Mouse (Mus musculus) heart, postnatal 25 days (tissue): ENCODE results near the gene Fam111a. TPM values are rescaled to one million over a fixed set of nuclear protein-coding genes. Genes with fewer than 3 reads are reported as not detected.
"Not testable (repeated sequence)": the region's sequence is repeated elsewhere in the genome, so short reads cannot be mapped to it uniquely, and the experiment has no call there.

Experiments used
- DNase-seq: peaks from one replicate; pipeline ENCODE4 v3.0.0; 2022; ENCODE audit warnings: low spot score
- intact Hi-C: fragments of 180-260 bp; cut with DNase I; formaldehyde crosslinking; loops from one replicate; pipeline ENCODE4 v1.15.1; 2025
- total RNA-seq, 2 experiments: library from RNA; stranded (reverse); gene quantifications; 2 replicates each; pipeline ENCODE4 v1.2.3; 2021

Fam111a gene
- total RNA-seq: 1 to 10 TPM; 5.6 to 6.1 TPM

GRCm38 (mm10) chr19:12545440-12545839, at the start of gene Fam111a:
Gene Fam111a, plus strand, starts transcription at chr19:12545740.
- intact Hi-C loops, DNase-seq: not testable (repeated sequence)

- intact Hi-C loops: no loop called here
- DNase-seq: no peak
Measured at GRCm38 (mm10) chr19:12496241-12496640, 49.3 kb upstream of the Fam111a start.

GRCm38 (mm10) chr19:12497909-12498308, 47.6 kb upstream of the Fam111a start:
- intact Hi-C loops: no loop called here
- DNase-seq: no peak

GRCm38 (mm10) chr19:12498321-12498720, 47.2 kb upstream of the Fam111a start:
- intact Hi-C loops: no loop called here
- no peak for DNase-seq

GRCm38 (mm10) chr19:12498941-12499340, 46.6 kb upstream of the Fam111a start:
- intact Hi-C loops: no loop called here
- DNase-seq: no peak

GRCm38 (mm10) chr19:12499485-12499884, 46.1 kb upstream of the Fam111a start:
- intact Hi-C loops: no loop called here
- DNase-seq: no peak

GRCm38 (mm10) chr19:12500124-12500523, 45.4 kb upstream of the Fam111a start:
- DNase-seq: peak; percentile 46
- intact Hi-C loops: loop anchor here (5.0 kb wide), 2 partner anchors 33 to 68 kb away; no protein-coding TSS in a partner anchor

- intact Hi-C loops: loop anchor here (5.0 kb wide), 2 partner anchors 34 to 69 kb away; no protein-coding TSS in a partner anchor
- DNase-seq: no peak
Measured at GRCm38 (mm10) chr19:12500881-12501311, 44.6 kb upstream of the Fam111a start.

- intact Hi-C loops: loop anchor here (5.0 kb wide), 2 partner anchors 34 to 69 kb away; no protein-coding TSS in a partner anchor
- DNase-seq: peak; percentile 79
Measured at GRCm38 (mm10) chr19:12501370-12502347, 43.9 kb upstream of the Fam111a start, which contains the start of gene Dtx4. Gene Dtx4, minus strand, starts transcription at chr19:12501454.

GRCm38 (mm10) chr19:12502756-12503155, 42.8 kb upstream of the Fam111a start:
- intact Hi-C loops: loop anchor here (5.0 kb wide), 2 partner anchors 35 to 70 kb away; no protein-coding TSS in a partner anchor
- no peak for DNase-seq

- intact Hi-C loops: loop anchor here (5.0 kb wide), 1 partner anchor 283 kb away; the partner anchor contains the start of genes Lpxn and Zfp91
Measured at GRCm38 (mm10) chr19:12514621-12515020, 30.9 kb upstream of the Fam111a start.

GRCm38 (mm10) chr19:12517671-12518540, 27.6 kb upstream of the Fam111a start:
- intact Hi-C loops: loop anchor here (1.0 to 5.0 kb wide), 3 partner anchors 74 to 302 kb away; partner anchors contain the start of genes Lpxn and Zfp91

More at GRCm38 (mm10) chr19:12514621-12515020, 30.9 kb upstream of the Fam111a start:
- DNase-seq: no peak

GRCm38 (mm10) chr19:12518541-12518890, 27.0 kb upstream of the Fam111a start:
- intact Hi-C loops: loop anchor here (1.0 to 5.0 kb wide), 2 partner anchors 279 to 302 kb away; partner anchors contain the start of genes Lpxn and Zfp91
- no peak for DNase-seq

More at GRCm38 (mm10) chr19:12517671-12518540, 27.6 kb upstream of the Fam111a start:
- DNase-seq: peak; percentile 7

- no peak for DNase-seq
- intact Hi-C loops: no loop called here
Measured at GRCm38 (mm10) chr19:12523377-12523776, 22.2 kb upstream of the Fam111a start.

- DNase-seq: no peak
- intact Hi-C loops: no loop called here
Measured at GRCm38 (mm10) chr19:12537168-12537567, 8.4 kb upstream of the Fam111a start.

- no peak for DNase-seq
Measured at GRCm38 (mm10) chr19:12539975-12540374, 5.6 kb upstream of the Fam111a start.

GRCm38 (mm10) chr19:12540727-12541126, 4.8 kb upstream of the Fam111a start:
- intact Hi-C loops: no loop called here

More at GRCm38 (mm10) chr19:12539975-12540374, 5.6 kb upstream of the Fam111a start:
- intact Hi-C loops: no loop called here

GRCm38 (mm10) chr19:12541644-12542043, 3.9 kb upstream of the Fam111a start:
- intact Hi-C loops: no loop called here
- DNase-seq: no peak

More at GRCm38 (mm10) chr19:12540727-12541126, 4.8 kb upstream of the Fam111a start:
- DNase-seq: no peak

- intact Hi-C loops: loop anchor here (1.0 kb wide), 1 partner anchor 43 kb away; no protein-coding TSS in a partner anchor
- no peak for DNase-seq
Measured at GRCm38 (mm10) chr19:12549166-12549565, 3.6 kb downstream of the Fam111a start.
